10 mouse cellular contexts compared by ENCODE assay signal in the genomic region with DNA sequence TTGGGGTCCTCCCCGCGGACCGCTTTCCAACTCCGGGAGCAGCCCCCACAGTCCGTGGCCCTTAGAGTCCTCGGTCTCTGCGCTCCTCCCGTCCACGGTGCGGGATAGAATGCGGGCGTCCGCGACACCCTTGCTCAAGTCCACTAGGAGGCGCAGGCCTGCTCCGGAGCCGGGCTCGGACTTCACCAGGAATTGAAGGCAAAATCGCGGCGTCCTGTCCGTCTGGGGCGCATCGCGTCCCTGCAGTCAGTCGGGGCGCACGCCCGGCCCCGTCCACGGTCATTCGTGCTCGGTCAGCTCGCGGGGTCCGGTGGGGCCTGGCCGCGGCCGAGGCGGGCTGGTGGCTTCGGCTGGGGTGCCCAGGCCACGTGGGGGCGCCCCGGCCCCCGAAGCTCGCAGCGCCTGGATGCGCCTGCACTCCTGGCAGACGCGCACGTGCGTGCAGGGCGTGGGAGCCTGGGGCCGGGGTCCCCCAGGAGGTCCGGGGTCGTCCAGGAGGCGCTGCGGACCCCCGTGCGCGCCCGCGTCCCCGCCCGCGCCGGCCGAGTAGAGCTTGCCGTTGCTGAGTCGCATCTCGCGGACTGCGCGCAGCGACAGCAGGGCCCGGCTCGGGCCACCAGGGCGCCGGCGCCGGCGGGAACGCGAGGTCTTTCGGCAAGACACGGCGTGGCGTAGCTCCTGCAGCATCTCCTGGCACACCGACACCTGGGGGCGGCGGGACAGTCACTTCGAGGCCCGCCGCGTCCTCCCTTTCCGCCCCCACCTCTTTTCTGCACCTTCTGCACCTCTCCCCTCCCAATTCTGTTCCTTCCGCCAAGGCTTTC. TPM values are rescaled to one million over a fixed set of nuclear protein-coding genes. Genes with fewer than 3 reads are reported as not detected.
DNase-seq lines count a peak whose midpoint lies in the region; ATAC-seq and TF ChIP-seq lines count a peak whose summit lies in the region.
"Had no signal": no experiment of that assay in that cellular context is flagged by ENCODE, and none has a peak within 500 bp of the region (broad histone marks: within the 10 kb centered on the region; RNA-seq: fewer than 3 reads in every experiment).

No protein-coding gene starts in this region.

- intact Hi-C loops in left cerebral cortex, postnatal 4 days (cut with DNase I), result no loop called here

- ATAC-seq in hindbrain, embryonic 16.5 days, result no peak
- peak; percentile 1; the same call in 1 of the 2 replicates for ATAC-seq in midbrain, embryonic 12.5 days (ENCODE audit: low FRiP score, low read depth)
- ATAC-seq: Patski had no signal

- TF ChIP-seq POLR2A in embryonic fibroblast, embryonic 13.5 days (IDR thresholded peaks at IDR 0.05; ENCODE audit: low read depth, low read length), result no peak

- WGBS in hindbrain, embryonic 16.5 days, result 2% methylated on average over 88 of the region's 97 CpGs
- 1% methylated on average over 94 of the region's 97 CpGs for WGBS in midbrain, embryonic 12.5 days

- no peak overlapping the region for H3K27ac ChIP-seq in embryonic fibroblast, embryonic 13.5 days (ENCODE audit: insufficient read depth, low read length)
- peak overlapping the region; percentile 97 for H3K27ac ChIP-seq in hindbrain, embryonic 16.5 days (ENCODE audit: low read depth, low read length)
- peak overlapping the region; percentile 94 for H3K27ac ChIP-seq in midbrain, embryonic 12.5 days (replicated peaks)

- peak overlapping the region; percentile 65 for H3K4me2 ChIP-seq in hindbrain, embryonic 16.5 days (ENCODE audit: low read length)
- H3K4me2 ChIP-seq in midbrain, embryonic 12.5 days (replicated peaks), result peak overlapping the region; percentile 64

- H3K9me3 ChIP-seq in hindbrain, embryonic 16.5 days (ENCODE audit: control insufficient read depth, low read length), result no peaks in the 10 kb centered on the region
- no peaks in the 10 kb centered on the region for H3K9me3 ChIP-seq in midbrain, embryonic 12.5 days

- no peaks in the 10 kb centered on the region for H3K4me1 ChIP-seq in embryonic fibroblast, embryonic 13.5 days (ENCODE audit: control insufficient read depth, insufficient read depth, low read length)
- H3K4me1 ChIP-seq in hindbrain, embryonic 16.5 days (ENCODE audit: control insufficient read depth, insufficient read depth, low read depth, low read length), result peaks cover 45% of the 10 kb centered on the region
- H3K4me1 ChIP-seq in midbrain, embryonic 12.5 days, result peaks cover 56% of the 10 kb centered on the region

- peaks cover 22% of the 10 kb centered on the region for H3K36me3 ChIP-seq in hindbrain, embryonic 16.5 days (ENCODE audit: control insufficient read depth, insufficient read depth, low read length)
- H3K36me3 ChIP-seq in midbrain, embryonic 12.5 days, result peaks cover 34% of the 10 kb centered on the region

- no peak overlapping the region for H3K4me3 ChIP-seq in embryonic fibroblast, embryonic 13.5 days (ENCODE audit: insufficient read depth, low read length)
- peak overlapping the region; percentile 36 for H3K4me3 ChIP-seq in hindbrain, embryonic 16.5 days (ENCODE audit: low read length)
- H3K4me3 ChIP-seq in midbrain, embryonic 12.5 days, result peak overlapping the region; percentile 37
- H3K4me3 ChIP-seq: myocyte had no signal

- TF ChIP-seq CTCF in embryonic fibroblast, embryonic 13.5 days (IDR thresholded peaks at IDR 0.05; ENCODE audit: borderline replicate concordance, insufficient read depth, low read length), result peak; percentile 58; the same call in 1 of the 2 replicates

- H3K27me3 ChIP-seq in hindbrain, embryonic 16.5 days (replicated peaks; ENCODE audit: control insufficient read depth, insufficient read depth, low read length), result no peaks in the 10 kb centered on the region
- peaks cover 76% of the 10 kb centered on the region for H3K27me3 ChIP-seq in midbrain, embryonic 12.5 days

- H3K9ac ChIP-seq in hindbrain, embryonic 16.5 days (ENCODE audit: low read depth, low read length), result peak overlapping the region; percentile 64
- peak overlapping the region; percentile 43; the same call in 1 of the 2 replicates for H3K9ac ChIP-seq in midbrain, embryonic 12.5 days (replicated peaks)

- DNase-seq in layer of hippocampus, adult 11-12 months (ENCODE audit: low spot score), result peak; percentile 68
- DNase-seq in layer of hippocampus, adult 9-11 months, result no peak
- DNase-seq in brain, adult 2 months (ENCODE audit: low read depth, low spot score), result peak; percentile 85
- DNase-seq in left cerebral cortex, postnatal 4 days, result peak; percentile 82
- peak; percentile 33 for DNase-seq in thymus, postnatal 14 days

RNA-seq across cellular contexts. Expression of a gene that starts 4.5 kb away (rescaled TPM):
- 0.19 and 0.35 TPM in 2 replicates for polyA plus RNA-seq in embryonic fibroblast, embryonic 13.5 days (2011; ENCODE audit: insufficient read length, low read depth, missing spikeins)
- 678 and 702 TPM in 2 replicates for polyA plus RNA-seq in hindbrain, embryonic 16.5 days (2015; fragmentation: Nextera tagmentation; extraction: Ambion mirVana)
- total RNA-seq in left cerebral cortex, postnatal 4 days (2021), result 1,000 to 10,000 TPM; 1,141 to 1,280 TPM
- 77.8 and 86.3 TPM in 2 replicates for polyA plus RNA-seq in midbrain, embryonic 12.5 days (2016; fragmentation: Nextera tagmentation; extraction: Ambion mirVana)

RNA-seq across cellular contexts. Expression of a gene that starts 37.7 kb away (rescaled TPM):
- polyA plus RNA-seq in embryonic fibroblast, embryonic 13.5 days (2011; ENCODE audit: insufficient read length, low read depth, missing spikeins), result 105 and 117 TPM in 2 replicates
- 345 and 404 TPM in 2 replicates for polyA plus RNA-seq in hindbrain, embryonic 16.5 days (2015; fragmentation: Nextera tagmentation; extraction: Ambion mirVana)
- total RNA-seq in left cerebral cortex, postnatal 4 days (2021), result 100 to 1,000 TPM; 246 to 251 TPM
- 111 and 118 TPM in 2 replicates for polyA plus RNA-seq in midbrain, embryonic 12.5 days (2016; fragmentation: Nextera tagmentation; extraction: Ambion mirVana)

Comparison
In these comparisons a context has a peak if more than half of its experiments do, and no peak if none do; other contexts are left out.
1. RNA of a gene that starts 4.5 kb away (polyA plus RNA-seq): 678 to 702 TPM in hindbrain, embryonic 16.5 days and 77.8 to 86.3 TPM in midbrain, embryonic 12.5 days; 0.19 to 0.35 TPM in embryonic fibroblast, embryonic 13.5 days; every median in the first group is over 10 times any median in the second.